Mouse (Mus musculus): ENCODE measurements around the gene Gm4969.

GRCm38 (mm10) chr7:19067063-19067462 lies 51.1 kb downstream of the Gm4969 start:
- TF ChIP-seq CTCF (IDR thresholded peaks at IDR 0.05; ENCODE audit: low read depth, low read length): no peak
- TF ChIP-seq EP300 (IDR thresholded peaks at IDR 0.05; ENCODE audit: insufficient read depth, low read depth, low read length): no peak
- no peak for TF ChIP-seq POLR2A (IDR thresholded peaks at IDR 0.05; ENCODE audit: insufficient read depth, low read length)

All from ES-Bruce4 (cell line).